Mouse (Mus musculus): ENCODE data around the gene Vgf.

Gene Vgf

GRCm38 (mm10) chr5:137072079-137072960, 46.1 kb downstream of the Vgf start, which contains the start of gene Serpine1:
Serpine1 (minus strand) TSS chr5:137072268.
- peak; percentile 74 for DNase-seq (ENCODE audit: low spot score)

GRCm38 (mm10) chr5:137073141-137073540, 46.9 kb downstream of the Vgf start:
- no peak for DNase-seq (ENCODE audit: low spot score)

DNA sequence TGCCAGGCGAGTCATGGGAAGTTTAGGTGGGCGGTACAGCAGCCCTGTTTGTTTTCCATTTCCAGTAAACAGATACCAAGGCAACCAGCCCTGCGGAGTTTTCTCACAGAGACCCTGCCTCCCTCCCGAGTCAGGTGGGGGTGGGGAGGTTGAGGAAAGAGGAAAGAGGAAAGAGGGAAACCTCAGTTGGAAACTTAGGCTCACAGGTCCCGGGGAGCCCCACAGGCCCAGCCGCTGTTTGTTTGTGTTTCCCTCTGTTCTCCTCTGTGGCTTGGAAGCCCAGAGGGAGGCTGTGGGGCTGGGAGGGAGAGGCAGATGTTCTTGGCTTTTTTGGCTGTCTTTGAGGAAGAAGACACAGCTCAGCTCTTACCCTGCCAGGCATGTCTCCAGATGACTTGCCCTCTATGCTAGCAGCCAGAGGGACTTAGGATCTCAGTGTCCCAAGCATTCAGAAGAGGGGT, 48.0 kb downstream of the Vgf start:
- DNase-seq (ENCODE audit: low spot score), result peak; percentile 66

GRCm38 (mm10) chr5:137075726-137076125, 49.5 kb downstream of the Vgf start:
- DNase-seq (ENCODE audit: low spot score), result no peak

DNA sequence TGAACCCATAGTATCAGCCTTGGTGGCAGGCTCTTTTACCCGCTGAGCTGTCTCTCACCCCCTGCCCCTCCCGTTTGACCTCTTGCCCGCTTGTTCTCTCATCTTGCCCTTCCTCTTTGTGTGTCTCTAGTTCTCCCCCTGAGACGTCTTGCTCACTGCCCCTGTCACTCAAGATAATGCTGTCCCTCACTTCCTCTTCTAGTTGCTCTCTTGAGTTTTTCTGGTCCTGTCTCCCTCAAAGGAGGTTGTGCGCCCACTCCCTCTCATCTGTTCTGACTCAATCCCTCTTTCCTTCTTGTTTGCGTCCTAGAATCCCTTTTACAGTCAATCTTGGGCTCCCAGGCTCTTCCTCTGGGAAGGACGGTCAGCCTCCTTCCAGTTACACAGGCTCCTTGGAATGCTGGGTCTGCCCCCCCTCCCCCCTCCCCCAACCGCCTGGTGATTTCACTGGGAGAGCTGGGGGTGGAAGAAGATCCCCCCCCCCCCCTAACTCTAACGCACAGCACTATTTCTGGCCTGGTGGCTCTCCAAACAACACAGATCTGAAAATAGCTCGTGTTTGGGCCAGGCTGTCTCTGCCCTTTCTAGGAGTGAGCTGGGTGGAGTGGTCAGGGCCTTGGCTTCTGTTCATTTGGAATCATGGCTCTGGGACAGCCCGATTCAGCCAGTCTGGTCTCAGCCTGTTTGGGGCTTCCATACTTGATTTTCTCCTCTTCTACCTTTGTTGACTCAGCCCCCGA, 50.2 kb downstream of the Vgf start:
- DNase-seq (ENCODE audit: low spot score), result peak; percentile 41

- no peak for DNase-seq (ENCODE audit: low spot score)
Observed at GRCm38 (mm10) chr5:137077187-137077586, 51.0 kb downstream of the Vgf start.

DNA sequence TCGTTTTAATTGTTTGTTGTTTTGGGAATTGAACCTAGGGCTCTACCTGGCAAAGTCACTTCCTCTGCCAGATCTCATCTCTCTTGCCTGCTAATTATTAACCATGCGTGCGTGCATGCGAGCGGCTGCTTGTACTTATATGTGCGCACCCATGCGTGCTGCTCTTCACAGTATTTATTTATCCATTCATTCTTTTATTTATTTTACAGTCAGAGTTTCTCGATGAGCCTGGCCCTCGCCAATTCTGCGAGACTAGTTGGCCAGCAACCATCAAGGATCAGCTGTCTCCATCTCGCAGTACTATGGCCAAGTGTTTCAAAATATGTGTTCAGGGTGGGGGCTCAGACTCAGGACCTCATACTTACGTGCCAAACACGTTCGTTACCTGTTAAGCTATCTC, 51.8 kb downstream of the Vgf start:
- no peak for DNase-seq (ENCODE audit: low spot score)

GRCm38 (mm10) chr5:137078616-137079015, 52.4 kb downstream of the Vgf start:
- DNase-seq (ENCODE audit: low spot score), result no peak

GRCm38 (mm10) chr5:137079849-137080248, 53.7 kb downstream of the Vgf start:
- no peak for DNase-seq (ENCODE audit: low spot score)
